Mouse (Mus musculus): ENCODE results near the gene Hspb7.

GRCm38 (mm10) chr4:141451916-141452450 lies 31.4 kb downstream of the Hspb7 start:
- TF ChIP-seq CTCF (IDR thresholded peaks at IDR 0.05; ENCODE audit: extremely low read depth, insufficient read depth, low read length), result no peak
- TF ChIP-seq POLR2A (IDR thresholded peaks at IDR 0.05; ENCODE audit: extremely low read depth, insufficient read depth, low read length), result no peak
